Mouse (Mus musculus): ENCODE data around the gene Ptprn2.

- TF ChIP-seq EP300 (IDR thresholded peaks at IDR 0.05; ENCODE audit: insufficient read depth, low read depth, low read length) (no peak), POLR2A (IDR thresholded peaks at IDR 0.05; ENCODE audit: insufficient read depth, low read length) (no peak), CTCF (IDR thresholded peaks at IDR 0.05; ENCODE audit: low read depth, low read length) (no peak)
Observed at GRCm38 (mm10) chr12:117262003-117262402, 776.5 kb downstream of the Ptprn2 start.

All from ES-Bruce4 (cell line).